Mouse (Mus musculus) MEL (cell line): ENCODE data around the gene Flywch1. TPM values are rescaled to one million over a fixed set of nuclear protein-coding genes. Genes with fewer than 3 reads are reported as not detected.

Experiments used
- DNase-seq: peaks from one replicate; pipeline ENCODE4 v3.0.0; 2011; ENCODE audit warnings: low read depth, low spot score
- H3K27ac ChIP-seq: 2 replicates; pipeline ENCODE4 v1.5.1; 2012; ENCODE audit warnings: low read depth, mild to moderate bottlenecking, control low read depth, low read length, moderate library complexity; ENCODE audit not compliant: control insufficient read depth
- H3K27me3 ChIP-seq, 2 experiments: fragments of 150-350 bp in 1 of 2; sonication (generic) in 1 of 2; 2 replicates each; pipeline ENCODE4 v1.6.1; 2012; ENCODE audit warnings: low read length in 2 of 2, mild to moderate bottlenecking in 2 of 2, improper control_type of control experiment in 1 of 2, moderate library complexity in 1 of 2; ENCODE audit not compliant: insufficient read depth in 2 of 2, control insufficient read depth in 1 of 2
- H3K36me3 ChIP-seq, 2 experiments: 2 replicates each; pipeline ENCODE4 v1.6.1; 2012 to 2014; ENCODE audit warnings: low read length in 2 of 2, improper control_type of control experiment in 1 of 2, inconsistent platforms in 1 of 2, mild to moderate bottlenecking in 1 of 2; ENCODE audit not compliant: insufficient read depth in 2 of 2, control insufficient read depth in 1 of 2
- H3K4me1 ChIP-seq, 2 experiments: fragments of 150-350 bp in 1 of 2; sonication (generic) in 1 of 2; 2 replicates each; pipeline ENCODE4 v1.6.1; 2012; ENCODE audit warnings: low read length in 2 of 2, improper control_type of control experiment in 1 of 2, mild to moderate bottlenecking in 1 of 2; ENCODE audit not compliant: insufficient read depth in 2 of 2, control insufficient read depth in 1 of 2
- H3K4me3 ChIP-seq, 2 experiments: fragments of 150-350 bp in 1 of 2; sonication (generic) in 1 of 2; 2 replicates each; pipeline ENCODE4 v1.5.1; 2012; ENCODE audit warnings: low read depth in 2 of 2, low read length in 2 of 2, mild to moderate bottlenecking in 2 of 2, moderate library complexity in 2 of 2, control low read depth in 1 of 2, improper control_type of control experiment in 1 of 2; ENCODE audit not compliant: control insufficient read depth in 1 of 2, insufficient read depth in 1 of 2
- H3K79me2 ChIP-seq: 2 replicates; pipeline ENCODE4 v1.6.1; 2012; ENCODE audit warnings: mild to moderate bottlenecking, low read length, moderate library complexity; ENCODE audit not compliant: control insufficient read depth, poor library complexity, insufficient read depth
- H3K9ac ChIP-seq: 2 replicates; pipeline ENCODE4 v1.6.1; 2012; ENCODE audit warnings: low read depth, mild to moderate bottlenecking, control low read depth, low read length, moderate library complexity; ENCODE audit not compliant: control insufficient read depth, poor library complexity, severe bottlenecking
- H3K9me3 ChIP-seq: fragments of 150-350 bp; sonication (generic); replicated peaks from 2 replicates; pipeline ENCODE4 v1.6.1; 2012; ENCODE audit warnings: mild to moderate bottlenecking, low read length, improper control_type of control experiment, moderate library complexity; ENCODE audit not compliant: insufficient read depth
- CHD1 ChIP-seq: IDR thresholded peaks from 2 replicates; pipeline ENCODE4 v1.6.1; 2012; ENCODE audit warnings: low read depth, mild to moderate bottlenecking, inconsistent platforms, low read length, improper control_type of control experiment
- E2F4 ChIP-seq: IDR thresholded peaks from 2 replicates; pipeline ENCODE4 v1.6.1; 2011; ENCODE audit warnings: low read depth, low read length, improper control_type of control experiment, borderline replicate concordance
- ETS1 ChIP-seq: IDR thresholded peaks from 2 replicates; pipeline ENCODE4 v1.6.1; 2012; ENCODE audit warnings: low read depth, mild to moderate bottlenecking, inconsistent platforms, low read length, improper control_type of control experiment, moderate library complexity
- MAX ChIP-seq: IDR thresholded peaks from 2 replicates; pipeline ENCODE4 v1.6.1; 2011; ENCODE audit warnings: low read length, improper control_type of control experiment
- MXI1 ChIP-seq: IDR thresholded peaks from 2 replicates; pipeline ENCODE4 v1.6.1; 2011; ENCODE audit warnings: mild to moderate bottlenecking, low read depth, low read length, improper control_type of control experiment
- MYB ChIP-seq: IDR thresholded peaks from 2 replicates; pipeline ENCODE4 v1.6.1; 2011; ENCODE audit warnings: mild to moderate bottlenecking, low read depth, low read length, improper control_type of control experiment
- POLR2A ChIP-seq, 2 experiments: IDR thresholded peaks; 2 replicates each; pipeline ENCODE4 v1.6.1; 2011 to 2012; ENCODE audit warnings: low read length in 2 of 2, mild to moderate bottlenecking in 2 of 2, control low read depth in 1 of 2, improper control_type of control experiment in 1 of 2, low read depth in 1 of 2, moderate library complexity in 1 of 2; ENCODE audit not compliant: control insufficient read depth in 1 of 2, insufficient read depth in 1 of 2, poor library complexity in 1 of 2
- POLR2AphosphoS2 ChIP-seq: IDR thresholded peaks from 2 replicates; pipeline ENCODE4 v1.6.1; 2011; ENCODE audit warnings: low read length, improper control_type of control experiment
- POLR2AphosphoS5 ChIP-seq: IDR thresholded peaks from 2 replicates; pipeline ENCODE4 v1.6.1; 2012; ENCODE audit warnings: low read depth, borderline replicate concordance, mild to moderate bottlenecking, inconsistent platforms, low read length, moderate library complexity, mixed read lengths
- RCOR1 ChIP-seq: IDR thresholded peaks from 2 replicates; pipeline ENCODE4 v1.6.1; 2012; ENCODE audit warnings: low read depth, mild to moderate bottlenecking, inconsistent platforms, low read length, improper control_type of control experiment
- SIN3A ChIP-seq: IDR thresholded peaks from 2 replicates; pipeline ENCODE4 v1.6.1; 2012; ENCODE audit warnings: low read length, improper control_type of control experiment, inconsistent platforms
- TAL1 ChIP-seq: IDR thresholded peaks from 2 replicates; pipeline ENCODE4 v1.6.1; 2012; ENCODE audit warnings: mild to moderate bottlenecking, inconsistent platforms, low read length, moderate library complexity, mixed read lengths
- UBTF ChIP-seq: IDR thresholded peaks from 2 replicates; pipeline ENCODE4 v1.6.1; 2012; ENCODE audit warnings: low read depth, mild to moderate bottlenecking, inconsistent platforms, low read length, improper control_type of control experiment, moderate library complexity, borderline replicate concordance; ENCODE audit not compliant: insufficient read depth
- ZC3H11A ChIP-seq: IDR thresholded peaks from 2 replicates; pipeline ENCODE4 v1.6.1; 2012; ENCODE audit warnings: low read depth, mild to moderate bottlenecking, inconsistent platforms, low read length, improper control_type of control experiment
- ZKSCAN1 ChIP-seq: IDR thresholded peaks from 2 replicates; pipeline ENCODE4 v1.6.1; 2012; ENCODE audit warnings: low read depth, mild to moderate bottlenecking, inconsistent platforms, low read length, improper control_type of control experiment, moderate library complexity
- ZMIZ1 ChIP-seq: IDR thresholded peaks from 2 replicates; pipeline ENCODE4 v1.6.1; 2012; ENCODE audit warnings: low read depth, mild to moderate bottlenecking, inconsistent platforms, low read length, improper control_type of control experiment, moderate library complexity
- ZNF384 ChIP-seq: IDR thresholded peaks from 2 replicates; pipeline ENCODE4 v1.6.1; 2012; ENCODE audit warnings: low read depth, mild to moderate bottlenecking, inconsistent platforms, low read length, improper control_type of control experiment
- polyA plus RNA-seq, 2 experiments: library from polyadenylated mRNA; stranded (reverse) in 1 of 2; unstranded in 1 of 2; fragments of >175 nt in 1 of 2; fragments of >200 nt in 1 of 2; gene quantifications; 2 replicates each; pipeline versions ENCODE4 v1.2.1 to v1.2.4; 2012; ENCODE audit warnings: low replicate concordance in 2 of 2, low read depth in 1 of 2; ENCODE audit not compliant: insufficient read length in 2 of 2, insufficient read depth in 1 of 2, missing spikeins in 1 of 2
- total RNA-seq: library from RNA; depleted of rRNA; stranded (reverse); fragments of 300-350 nt; gene quantifications from 2 replicates; pipeline ENCODE4 v1.2.3, GENCODE M21; 2012

Gene Flywch1
- total and polyA plus RNA-seq, 3 experiments = 15.3 to 29.7 TPM; not detected in 1

- Histone ChIP-seq H3K9ac (no peak overlapping the region), H3K4me3 (no peak overlapping the region), H3K79me2 (no peaks in the 10 kb centered on the region; the same call in 1 of the 2 replicates), H3K9me3 (no peaks in the 10 kb centered on the region), H3K27me3 (no peaks in the 10 kb centered on the region), H3K36me3 (peaks cover 0 to 2% of the 10 kb centered on the region in 2 experiments; a peak in 2 of 4 replicates), H3K4me1 (peaks cover 1 to 10% of the 10 kb centered on the region in 2 experiments; a peak in 2 of 4 replicates), H3K27ac (no peak overlapping the region)
- TF ChIP-seq SIN3A (no peak), UBTF (no peak), MXI1 (no peak)
- no peak for DNase-seq
Measured at GRCm38 (mm10) chr17:23741359-23742209, 29.8 kb downstream of the Flywch1 start.

DNA sequence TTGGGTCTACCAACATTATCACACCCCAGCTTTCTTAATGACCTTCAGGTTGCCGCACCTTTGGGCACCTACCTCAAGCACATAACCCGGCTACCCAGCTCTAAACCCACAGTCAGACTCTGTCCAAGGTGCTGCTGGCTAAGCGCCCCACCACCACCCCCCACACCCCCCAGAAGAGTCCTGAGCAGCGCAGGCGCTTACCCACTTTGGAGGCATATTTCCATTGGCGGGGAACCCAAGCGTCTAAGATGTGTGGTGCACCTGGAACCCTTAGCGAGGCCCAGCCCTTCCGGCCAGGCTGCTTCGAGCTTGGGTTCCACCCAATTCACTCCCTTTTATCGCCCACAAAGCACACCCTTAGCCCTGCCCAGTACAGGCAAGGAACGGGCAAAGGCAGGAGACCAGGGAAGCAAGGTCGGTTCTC lies 30.8 kb downstream of the Flywch1 start, which contains the start of gene Paqr4:
Paqr4 (minus strand) TSS at position 270 of the 424 bp plus-strand sequence.
- Histone ChIP-seq H3K36me3 (no peaks in the 10 kb centered on the region), H3K79me2 (no peaks in the 10 kb centered on the region; the same call in 1 of the 2 replicates), H3K9ac (peak within 1 kb of the TSS; percentile 84), H3K27ac (peak within 1 kb of the TSS; percentile 53), H3K4me1 (peaks cover 0 to 5% of the 10 kb centered on the region in 2 experiments; a peak in 1 of 4 replicates), H3K27me3 (no peaks in the 10 kb centered on the region)
- TF ChIP-seq CHD1 (no peak), MAX (no peak; the same call in none of the 2 replicates), MYB (no peak), E2F4 (no peak), ZC3H11A (no peak), ZKSCAN1 (no peak), POLR2A (IDR thresholded peaks at IDR 0.05; ENCODE audit: control insufficient read depth in 1 of 2, insufficient read depth in 1 of 2, low read depth in 1 of 2, low read length in 2 of 2, poor library complexity in 1 of 2) (no peak), SIN3A (peak; percentile 96), ETS1 (no peak), POLR2AphosphoS5 (no peak), MXI1 (peak; percentile 90), RCOR1 (0 out of 2 replicates have a peak, but pooled peaks have one; percentile 18), TAL1 (no peak), ZMIZ1 (no peak), ZNF384 (no peak), POLR2AphosphoS2 (no peak)
- TF ChIP-seq, all 39 proteins: peak for 3
- Histone ChIP-seq H3K4me3 (peak within 1 kb of the TSS; percentile 72 to 76), H3K9me3 (no peaks in the 10 kb centered on the region)
- no peak for DNase-seq
